Mouse (Mus musculus) thymus, postnatal 25 days (tissue): ENCODE measurements around the gene Grpel1.

Source experiments
- DNase-seq: peaks from one replicate; pipeline ENCODE4 v3.0.0; 2022

Gene Grpel1

GRCm38 (mm10) chr5:36462810-36463209 lies 2.0 kb upstream of the Grpel1 start:
- DNase-seq, result peak; percentile 86

GRCm38 (mm10) chr5:36463391-36463790 lies 1.4 kb upstream of the Grpel1 start:
- DNase-seq, result no peak

GRCm38 (mm10) chr5:36465889-36466288 lies 1.1 kb downstream of the Grpel1 start:
- no peak for DNase-seq

- DNase-seq, result no peak
These were observed 6.4 kb downstream of the Grpel1 start for GRCm38 (mm10) chr5:36471206-36471605.

GRCm38 (mm10) chr5:36472876-36473655 lies 8.3 kb downstream of the Grpel1 start:
- no peak for DNase-seq

- DNase-seq, result peak; percentile 73
These were observed 9.5 kb downstream of the Grpel1 start for GRCm38 (mm10) chr5:36474283-36474682.

GRCm38 (mm10) chr5:36477486-36477885 lies 12.7 kb downstream of the Grpel1 start:
- DNase-seq, result no peak

GRCm38 (mm10) chr5:36478540-36479420 lies 14.0 kb downstream of the Grpel1 start:
- no peak for DNase-seq

- no peak for DNase-seq
These were observed 14.9 kb downstream of the Grpel1 start for GRCm38 (mm10) chr5:36479735-36480134.

GRCm38 (mm10) chr5:36480398-36480797 lies 15.6 kb downstream of the Grpel1 start:
- DNase-seq, result no peak

- DNase-seq, result no peak
These were observed 16.3 kb downstream of the Grpel1 start for GRCm38 (mm10) chr5:36481114-36481513.

GRCm38 (mm10) chr5:36483203-36484101 lies 18.7 kb downstream of the Grpel1 start:
- peak; percentile 18 for DNase-seq

- DNase-seq, result peak; percentile 97
These were observed 19.6 kb downstream of the Grpel1 start, which contains the start of the genes Tada2b and Ccdc96 for GRCm38 (mm10) chr5:36484171-36484990. Gene Tada2b, minus strand, starts transcription at chr5:36484285. Gene Ccdc96, plus strand, starts transcription at chr5:36484588.

- no peak for DNase-seq
These were observed 20.5 kb downstream of the Grpel1 start for GRCm38 (mm10) chr5:36485306-36485705.

- DNase-seq, result peak; percentile 28
These were observed 24.4 kb downstream of the Grpel1 start for GRCm38 (mm10) chr5:36489225-36489624.

- no peak for DNase-seq
These were observed 29.1 kb downstream of the Grpel1 start for GRCm38 (mm10) chr5:36493919-36494318.

- no peak for DNase-seq
These were observed 29.9 kb downstream of the Grpel1 start for GRCm38 (mm10) chr5:36494709-36495108.

- DNase-seq, result no peak
These were observed 40.4 kb downstream of the Grpel1 start for GRCm38 (mm10) chr5:36505235-36505634.

GRCm38 (mm10) chr5:36505643-36506042 lies 40.8 kb downstream of the Grpel1 start:
- no peak for DNase-seq

- no peak for DNase-seq
These were observed 43.6 kb downstream of the Grpel1 start for GRCm38 (mm10) chr5:36508351-36508750.

- DNase-seq, result no peak
These were observed 46.2 kb downstream of the Grpel1 start for GRCm38 (mm10) chr5:36510956-36511355.

GRCm38 (mm10) chr5:36515126-36515525 lies 50.3 kb downstream of the Grpel1 start:
- peak; percentile 9 for DNase-seq
